In genomic region chr10:78163923-78164322, GRCm38 (mm10) we compare ENCODE assay signal across 8 mouse cellular contexts. TPM values are rescaled to one million over a fixed set of nuclear protein-coding genes. Genes with fewer than 3 reads are reported as not detected.
DNase-seq lines count a peak whose midpoint lies in the region; ATAC-seq and TF ChIP-seq lines count a peak whose summit lies in the region.

No protein-coding gene starts in this region.

- H3K9me3 ChIP-seq in heart, embryonic 11.5 days (replicated peaks; ENCODE audit: control insufficient read depth, low read length), result no peaks in the 10 kb centered on the region
- no peaks in the 10 kb centered on the region for H3K9me3 ChIP-seq in forebrain, embryonic 16.5 days (ENCODE audit: control insufficient read depth, low read length)

- peaks cover 12% of the 10 kb centered on the region for H3K4me1 ChIP-seq in heart, embryonic 11.5 days (ENCODE audit: control insufficient read depth, insufficient read depth, low read length)
- peaks cover 23% of the 10 kb centered on the region for H3K4me1 ChIP-seq in forebrain, embryonic 16.5 days (replicated peaks; ENCODE audit: control insufficient read depth, insufficient read depth, low read length)

- peak; percentile 74 to 86 for DNase-seq in heart, adult 18-20 months
- DNase-seq in CD4-positive, CD25-positive, alpha-beta regulatory T cell, adult 2 months (ENCODE audit: low read depth, low spot score), result peak; percentile 87
- peak; percentile 69 for DNase-seq in brain, embryonic 14.5 days (ENCODE audit: low read depth)
- DNase-seq in kidney, postnatal 4 days, result peak; percentile 78 to 82
- DNase-seq in lung, postnatal 36 days, result peak; percentile 83
- peak; percentile 32 to 66 for DNase-seq in spleen, postnatal 14 days (ENCODE audit: low spot score in 2 of 2)

- no peak overlapping the region for H3K27ac ChIP-seq in heart, embryonic 11.5 days (ENCODE audit: low read depth, low read length)
- no peak overlapping the region for H3K27ac ChIP-seq in forebrain, embryonic 16.5 days (ENCODE audit: low read length)

- no peak overlapping the region for H3K4me3 ChIP-seq in heart, embryonic 11.5 days (ENCODE audit: low read depth, low read length)
- no peak overlapping the region for H3K4me3 ChIP-seq in forebrain, embryonic 16.5 days (replicated peaks; ENCODE audit: low read length)

- H3K9ac ChIP-seq in heart, embryonic 11.5 days (ENCODE audit: low read depth, low read length), result no peak overlapping the region
- H3K9ac ChIP-seq in forebrain, embryonic 16.5 days (replicated peaks; ENCODE audit: low read depth, low read length), result no peak overlapping the region

- no peak for ATAC-seq in heart, embryonic 11.5 days (replicated peaks; ENCODE audit: insufficient number of reproducible peaks, low FRiP score, low TSS enrichment)
- ATAC-seq in forebrain, embryonic 16.5 days, result 0 out of 2 replicates have a peak, but pooled peaks have one; percentile 15

- no peaks in the 10 kb centered on the region for H3K27me3 ChIP-seq in heart, embryonic 11.5 days (ENCODE audit: control insufficient read depth, insufficient read depth, low read length)
- no peaks in the 10 kb centered on the region for H3K27me3 ChIP-seq in forebrain, embryonic 16.5 days (replicated peaks; ENCODE audit: control insufficient read depth, insufficient read depth, low read length)

- H3K4me2 ChIP-seq in heart, embryonic 11.5 days, result no peak overlapping the region
- no peak overlapping the region for H3K4me2 ChIP-seq in forebrain, embryonic 16.5 days (ENCODE audit: low read length)

- peaks cover 5% of the 10 kb centered on the region; the same call in 1 of the 2 replicates for H3K36me3 ChIP-seq in heart, embryonic 11.5 days (ENCODE audit: control insufficient read depth, insufficient read depth, low read length)
- peaks cover 5% of the 10 kb centered on the region; the same call in 1 of the 2 replicates for H3K36me3 ChIP-seq in forebrain, embryonic 16.5 days (ENCODE audit: control insufficient read depth, insufficient read depth)

- peak; percentile 85 for TF ChIP-seq CTCF in brain, embryonic 14.5 days (IDR thresholded peaks at IDR 0.05; ENCODE audit: borderline replicate concordance, extremely low read depth, insufficient read depth, insufficient read length)

- whole genome bisulfite sequencing in heart, embryonic 11.5 days (ENCODE audit: insufficient replicate concordance), result 28% methylated on average over 4 of the region's 4 CpGs
- WGBS in forebrain, embryonic 16.5 days, result 36% methylated on average over 4 of the region's 4 CpGs

- no peak for TF ChIP-seq POLR2A in brain, embryonic 14.5 days (IDR thresholded peaks at IDR 0.05; ENCODE audit: borderline replicate concordance, extremely low read depth, insufficient read depth, insufficient read length, poor library complexity, severe bottlenecking)

RNA-seq across cellular contexts. Expression of gene D10Jhu81e, which starts 5.7 kb away (rescaled TPM):
- total RNA-seq in heart, adult 18-20 months (2021), result 100 to 1,000 TPM; 684 to 739 TPM
- polyA plus RNA-seq in heart, embryonic 11.5 days (2014; fragmentation: Nextera tagmentation; extraction: Ambion mirVana), result 24.1 and 27.9 TPM in 2 replicates
- 60.2 and 75.5 TPM in 2 replicates for polyA plus RNA-seq in brain, embryonic 14.5 days (2012; rRNA removed)
- 22.9 and 29.4 TPM in 2 replicates for polyA plus RNA-seq in forebrain, embryonic 16.5 days (2015; fragmentation: Nextera tagmentation; extraction: Ambion mirVana)

RNA-seq across cellular contexts. Expression of gene Pwp2, which starts 21.0 kb away (rescaled TPM):
- 10 to 100 TPM; 11.2 to 11.6 TPM for total RNA-seq in heart, adult 18-20 months (2021)
- 9.5 and 11.2 TPM in 2 replicates for polyA plus RNA-seq in heart, embryonic 11.5 days (2014; fragmentation: Nextera tagmentation; extraction: Ambion mirVana)
- 18.7 and 19.6 TPM in 2 replicates for polyA plus RNA-seq in brain, embryonic 14.5 days (2012; rRNA removed)
- polyA plus RNA-seq in forebrain, embryonic 16.5 days (2015; fragmentation: Nextera tagmentation; extraction: Ambion mirVana), result 24.5 TPM in 2 replicates
